Mouse (Mus musculus): ENCODE data around the gene Mmrn1.
A peak's percentile ranks its signal among the peaks of the same experiment; 100 is the strongest.
"Not testable (repeated sequence)": the region's sequence is repeated elsewhere in the genome, so short reads cannot be mapped to it uniquely, and the experiment has no call there.

The Mmrn1 gene

GRCm38 (mm10) chr6:60924676-60925075, at the start of gene Mmrn1:
Gene Mmrn1 (plus strand): TSS chr6:60924976.
- not testable (repeated sequence) for DNase-seq (ENCODE audit: low spot score)

DNA sequence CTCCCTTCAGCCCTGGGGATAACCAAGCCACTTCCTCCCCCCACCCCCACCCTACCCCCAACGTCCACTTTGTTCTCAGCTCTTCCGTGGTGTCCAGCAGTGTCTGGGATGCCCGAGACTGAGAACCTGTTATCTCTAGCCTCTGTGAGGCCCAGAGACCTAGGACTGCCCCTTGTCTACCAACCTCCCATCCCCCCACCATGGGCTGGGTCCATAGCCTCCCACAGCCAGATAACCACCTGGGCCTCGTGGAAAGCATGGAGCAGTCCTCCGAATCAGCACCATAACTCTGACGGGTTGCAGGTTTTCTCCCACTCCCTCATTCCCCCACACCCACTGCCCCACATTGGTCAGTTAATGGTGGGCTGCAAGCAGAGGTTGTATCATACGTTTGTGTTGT, 44.4 kb upstream of the Mmrn1 start:
- no peak for DNase-seq (ENCODE audit: low spot score)

DNA sequence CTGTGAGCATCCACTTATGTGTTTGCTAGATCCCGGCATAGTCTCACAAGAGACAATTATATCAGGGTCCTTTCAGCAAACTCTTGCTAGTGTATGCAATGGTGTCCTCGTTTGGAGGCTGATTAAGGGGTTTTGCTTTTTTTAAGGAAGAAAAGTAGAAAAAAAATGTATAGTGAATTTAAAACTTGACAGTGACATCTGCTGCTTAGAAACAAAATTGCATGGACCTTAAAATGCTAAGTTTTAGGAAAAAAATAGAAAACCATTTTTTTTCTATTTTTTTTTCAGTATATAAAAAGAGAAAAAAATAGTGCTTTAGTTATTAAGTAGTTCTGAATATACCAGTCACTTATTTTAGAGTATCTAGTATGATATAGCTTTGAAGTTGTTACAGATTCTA, 43.2 kb upstream of the Mmrn1 start:
- DNase-seq (ENCODE audit: low spot score): no peak

- DNase-seq (ENCODE audit: low spot score): no peak
These were observed 17.5 kb upstream of the Mmrn1 start for GRCm38 (mm10) chr6:60907272-60907671.

GRCm38 (mm10) chr6:60931364-60931763, 6.6 kb downstream of the Mmrn1 start:
- DNase-seq (ENCODE audit: low spot score): no peak

DNA sequence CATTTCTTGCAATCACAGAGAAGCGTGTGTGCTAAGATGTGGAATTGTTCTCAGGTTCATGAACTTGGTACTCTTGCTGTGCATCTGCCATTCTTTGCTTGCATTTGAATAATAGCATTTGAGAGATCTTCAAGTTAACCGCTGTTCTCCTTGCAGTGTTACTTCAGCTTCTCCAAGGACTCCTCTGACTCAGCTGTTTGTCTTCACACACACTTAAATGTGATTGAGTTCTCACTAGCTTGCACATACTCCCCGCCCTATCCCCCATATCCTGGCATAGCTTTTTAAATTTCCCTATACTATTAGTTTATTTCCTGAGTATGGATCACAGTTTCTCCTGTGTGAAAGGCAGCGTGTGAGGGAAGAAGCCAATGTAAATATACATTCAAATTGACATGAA, 10.1 kb downstream of the Mmrn1 start:
- no peak for DNase-seq (ENCODE audit: low spot score)

- no peak for DNase-seq (ENCODE audit: low spot score)
These were observed 10.8 kb downstream of the Mmrn1 start for GRCm38 (mm10) chr6:60935448-60936130.

GRCm38 (mm10) chr6:60944178-60944577, 19.4 kb downstream of the Mmrn1 start:
- DNase-seq (ENCODE audit: low spot score): no peak

DNA sequence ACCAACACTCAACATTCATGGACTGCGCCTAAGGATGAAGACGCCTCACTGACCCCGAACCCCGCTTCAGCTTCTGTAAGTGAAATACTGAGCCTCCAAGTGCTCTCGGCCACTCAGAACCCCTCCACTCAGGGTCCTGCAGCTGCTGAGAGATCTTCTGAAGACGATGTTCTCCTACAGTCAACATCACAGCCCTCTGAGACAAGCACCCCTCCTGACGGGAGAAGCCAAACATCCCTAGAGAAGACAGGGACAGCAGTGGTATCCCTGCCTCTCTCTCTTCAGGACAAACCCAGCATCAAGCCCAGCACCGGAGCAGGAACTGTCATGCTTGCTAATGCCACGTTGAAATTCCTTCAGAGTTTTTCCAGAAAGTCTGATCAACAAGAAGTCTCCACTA, 19.8 kb downstream of the Mmrn1 start:
- DNase-seq (ENCODE audit: low spot score): no peak

- DNase-seq (ENCODE audit: low spot score): peak; percentile 5
These were observed 25.6 kb downstream of the Mmrn1 start for GRCm38 (mm10) chr6:60950415-60950814.

- DNase-seq (ENCODE audit: low spot score): no peak
These were observed 36.5 kb downstream of the Mmrn1 start for GRCm38 (mm10) chr6:60961285-60961684.

- DNase-seq (ENCODE audit: low spot score): no peak
These were observed 37.1 kb downstream of the Mmrn1 start for GRCm38 (mm10) chr6:60961838-60962237.

DNA sequence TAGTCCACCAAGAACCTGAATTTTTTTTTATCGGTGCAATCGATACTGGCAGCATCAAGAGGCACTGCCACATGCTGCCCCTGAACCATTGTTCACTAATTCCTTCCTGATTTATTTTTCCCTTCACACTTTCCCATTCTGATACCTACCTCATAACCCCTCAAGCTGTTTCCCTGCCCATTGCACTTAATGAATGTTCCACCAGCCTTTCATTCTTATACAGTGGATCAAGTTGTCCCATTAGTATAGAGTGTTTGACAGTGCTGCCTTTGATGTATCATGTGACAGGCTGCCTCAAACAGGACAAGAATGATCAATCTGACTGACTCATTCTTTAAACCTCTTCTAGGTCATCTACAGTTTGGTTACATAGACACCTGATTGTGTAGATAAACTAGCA, 37.9 kb downstream of the Mmrn1 start:
- DNase-seq (ENCODE audit: low spot score): no peak

DNA sequence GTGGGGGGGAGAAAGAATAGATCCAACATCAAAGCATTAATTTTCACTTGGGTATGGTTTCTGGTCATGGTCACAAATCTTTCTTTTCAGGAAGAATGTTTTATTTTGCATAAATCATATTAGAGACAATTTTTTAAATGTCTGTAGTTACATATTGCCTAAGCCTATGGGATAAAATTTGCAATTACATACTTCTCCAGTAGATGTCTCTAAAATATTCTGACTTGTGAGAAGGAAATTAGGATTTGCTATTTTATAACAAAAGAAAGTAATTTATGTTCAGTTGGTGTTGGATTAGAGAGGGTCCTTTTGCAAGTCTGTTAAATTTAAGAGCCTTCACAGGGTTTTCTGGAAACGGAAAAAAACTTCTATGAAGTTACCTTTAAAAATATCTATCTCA, 39.0 kb downstream of the Mmrn1 start:
- no peak for DNase-seq (ENCODE audit: low spot score)

DNA sequence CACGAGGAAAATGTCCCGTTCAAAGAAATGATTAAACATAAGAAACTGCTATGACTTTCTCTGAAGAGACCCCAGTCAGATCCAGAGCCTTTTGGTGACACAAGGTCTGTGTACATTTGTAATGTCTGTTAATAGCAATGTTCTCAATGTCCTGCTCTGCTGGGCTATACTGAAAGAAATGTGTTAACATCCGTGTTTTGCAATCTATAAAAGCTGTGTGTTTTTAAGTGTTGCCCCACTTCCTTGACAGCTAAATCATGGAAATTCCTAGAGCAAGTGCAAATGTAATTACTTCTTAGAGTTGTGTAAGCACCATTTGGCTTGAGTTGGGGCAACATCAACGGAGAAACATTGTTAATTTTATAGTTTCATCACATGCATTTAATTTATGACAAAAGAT, 42.2 kb downstream of the Mmrn1 start:
- no peak for DNase-seq (ENCODE audit: low spot score)

- no peak for DNase-seq (ENCODE audit: low spot score)
These were observed 44.6 kb downstream of the Mmrn1 start for GRCm38 (mm10) chr6:60969407-60969806.

DNA sequence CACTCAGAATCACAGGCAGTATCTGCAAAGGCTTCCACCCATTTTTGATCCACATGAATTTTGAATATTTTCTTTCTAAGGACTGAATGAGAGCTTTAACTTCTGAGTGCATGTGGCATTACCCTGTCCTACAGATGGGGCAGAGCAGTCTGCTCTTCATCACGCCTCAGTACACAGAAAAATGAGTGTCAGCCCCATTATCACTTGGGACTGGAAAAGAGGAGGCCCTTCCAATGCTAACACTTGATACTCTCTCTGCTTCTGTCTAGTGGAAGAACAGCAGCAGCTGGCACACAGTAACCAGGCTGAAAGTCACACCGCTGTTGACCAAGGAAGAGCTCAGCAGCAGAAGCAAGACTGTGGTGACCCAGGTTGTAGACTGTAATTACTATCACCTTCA, 46.0 kb downstream of the Mmrn1 start:
- no peak for DNase-seq (ENCODE audit: low spot score)

DNA sequence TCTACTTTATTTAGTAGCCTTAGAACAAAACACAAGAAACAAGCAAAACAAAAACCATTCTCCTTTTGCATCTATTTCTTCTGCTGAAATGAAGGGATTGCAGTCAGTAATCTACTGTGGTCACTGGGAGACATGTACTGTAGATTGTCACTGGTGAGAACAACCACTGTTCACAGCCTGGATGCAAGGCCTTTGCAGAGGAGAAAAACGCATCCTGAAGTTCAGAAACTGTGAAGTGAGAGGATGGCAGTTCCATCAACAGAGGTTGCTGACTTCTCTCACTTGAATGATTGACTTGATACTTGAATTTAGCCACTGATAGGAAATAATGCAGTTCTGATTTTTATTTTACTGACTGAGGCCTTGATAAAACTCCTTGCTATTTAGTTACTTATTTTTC, 53.8 kb downstream of the Mmrn1 start:
- no peak for DNase-seq (ENCODE audit: low spot score)

DNA sequence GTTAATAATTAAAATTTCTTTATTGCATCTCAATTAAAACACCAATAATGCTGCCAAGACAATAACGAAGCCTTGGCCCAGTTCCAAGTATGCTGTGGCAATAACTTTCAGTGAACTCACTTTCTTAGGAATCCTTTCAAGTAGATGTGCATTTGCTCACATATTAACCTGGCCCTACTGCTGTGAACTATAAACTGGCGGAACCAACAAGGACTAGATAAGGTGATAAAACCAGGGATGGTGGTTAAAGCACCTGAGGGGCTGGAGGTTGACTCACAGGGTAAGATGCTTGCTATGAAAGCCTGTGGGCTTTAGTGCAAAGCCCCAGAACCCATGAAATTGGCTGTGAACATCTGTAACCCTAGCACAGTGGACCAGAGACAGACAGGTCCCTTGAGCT, 54.3 kb downstream of the Mmrn1 start:
- no peak for DNase-seq (ENCODE audit: low spot score)

GRCm38 (mm10) chr6:60984360-60984759, 59.6 kb downstream of the Mmrn1 start:
- no peak for DNase-seq (ENCODE audit: low spot score)

GRCm38 (mm10) chr6:60985919-60986318, 61.1 kb downstream of the Mmrn1 start:
- peak; percentile 37 for DNase-seq (ENCODE audit: low spot score)

GRCm38 (mm10) chr6:60986914-60987313, 62.1 kb downstream of the Mmrn1 start:
- no peak for DNase-seq (ENCODE audit: low spot score)

DNA sequence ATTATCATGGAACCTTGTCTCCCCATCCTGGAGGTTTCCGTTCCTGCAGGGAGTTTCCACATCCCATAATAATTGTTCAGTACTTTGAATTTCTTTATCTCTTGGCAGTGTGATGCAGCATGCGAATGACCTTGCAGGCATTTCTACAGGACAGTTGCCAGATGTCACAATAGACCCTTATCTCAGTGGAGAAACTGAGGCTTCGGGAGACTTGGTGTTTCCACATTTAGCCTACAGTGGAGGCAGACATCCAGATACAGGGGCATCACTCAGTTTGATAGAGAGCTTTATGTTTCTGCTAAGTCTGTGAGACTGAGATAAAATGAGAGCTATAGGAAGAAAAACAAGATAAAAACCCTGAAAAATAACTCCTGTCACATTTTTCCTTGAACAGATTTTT, 63.0 kb downstream of the Mmrn1 start:
- DNase-seq (ENCODE audit: low spot score): no peak

DNA sequence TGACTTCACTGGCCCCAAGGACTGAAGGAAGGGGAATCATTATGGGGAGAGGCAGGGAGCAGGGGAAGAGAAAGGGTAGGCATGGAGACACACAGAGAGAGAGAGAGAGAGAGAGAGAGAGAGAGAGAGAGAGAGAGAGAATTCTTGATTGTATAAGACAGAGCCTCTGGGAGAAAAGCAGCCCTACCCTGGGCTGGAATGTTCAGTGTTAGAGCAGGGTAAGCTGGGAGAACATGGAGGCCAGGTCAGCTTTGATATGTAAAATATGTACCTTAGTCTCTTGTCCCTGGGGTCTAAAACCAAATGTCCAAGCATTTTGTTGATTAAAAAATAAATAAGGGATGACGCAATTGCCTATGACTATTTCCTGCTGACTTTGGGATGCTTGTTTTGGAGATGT, 67.6 kb downstream of the Mmrn1 start:
- DNase-seq (ENCODE audit: low spot score): no peak

Measured in adipocyte (in vitro differentiated cells).